Mouse (Mus musculus): ENCODE results near the gene Atp8b2.
A peak's percentile ranks its signal among the peaks of the same experiment; 100 is the strongest.

The Atp8b2 gene

GRCm38 (mm10) chr3:89959435-89959834 lies 3.9 kb downstream of the Atp8b2 start:
- no peak for DNase-seq (ENCODE audit: low read depth, low spot score)

GRCm38 (mm10) chr3:89957880-89958279 lies 5.4 kb downstream of the Atp8b2 start:
- DNase-seq (ENCODE audit: low read depth, low spot score) = no peak

GRCm38 (mm10) chr3:89956177-89956971 lies 6.9 kb downstream of the Atp8b2 start:
- no peak for DNase-seq (ENCODE audit: low read depth, low spot score)

GRCm38 (mm10) chr3:89953420-89953819 lies 9.9 kb downstream of the Atp8b2 start:
- DNase-seq (ENCODE audit: low read depth, low spot score) = peak; percentile 82

GRCm38 (mm10) chr3:89948655-89949054 lies 14.7 kb downstream of the Atp8b2 start:
- no peak for DNase-seq (ENCODE audit: low read depth, low spot score)

GRCm38 (mm10) chr3:89948021-89948420 lies 15.3 kb downstream of the Atp8b2 start:
- no peak for DNase-seq (ENCODE audit: low read depth, low spot score)

GRCm38 (mm10) chr3:89945026-89945425 lies 18.3 kb downstream of the Atp8b2 start:
- no peak for DNase-seq (ENCODE audit: low read depth, low spot score)

GRCm38 (mm10) chr3:89942894-89943293 lies 20.4 kb downstream of the Atp8b2 start:
- no peak for DNase-seq (ENCODE audit: low read depth, low spot score)

GRCm38 (mm10) chr3:89936495-89936894 lies 26.8 kb downstream of the Atp8b2 start:
- no peak for DNase-seq (ENCODE audit: low read depth, low spot score)

- no peak for DNase-seq (ENCODE audit: low read depth, low spot score)
These were observed 30.4 kb downstream of the Atp8b2 start for GRCm38 (mm10) chr3:89932925-89933324.

- DNase-seq (ENCODE audit: low read depth, low spot score) = no peak
These were observed 34.4 kb downstream of the Atp8b2 start for GRCm38 (mm10) chr3:89928956-89929355.

- DNase-seq (ENCODE audit: low read depth, low spot score) = no peak
These were observed 36.9 kb downstream of the Atp8b2 start for GRCm38 (mm10) chr3:89926440-89926839.

GRCm38 (mm10) chr3:89920711-89921110 lies 42.6 kb downstream of the Atp8b2 start:
- no peak for DNase-seq (ENCODE audit: low read depth, low spot score)

GRCm38 (mm10) chr3:89917408-89917807 lies 45.9 kb downstream of the Atp8b2 start:
- DNase-seq (ENCODE audit: low read depth, low spot score) = no peak

GRCm38 (mm10) chr3:89916622-89917021 lies 46.7 kb downstream of the Atp8b2 start:
- no peak for DNase-seq (ENCODE audit: low read depth, low spot score)

- no peak for DNase-seq (ENCODE audit: low read depth, low spot score)
These were observed 48.6 kb downstream of the Atp8b2 start for GRCm38 (mm10) chr3:89914700-89915099.

GRCm38 (mm10) chr3:89912543-89913391 lies 50.5 kb downstream of the Atp8b2 start, which contains the start of gene Il6ra:
TSS of gene Il6ra (minus strand) at chr3:89913196.
- DNase-seq (ENCODE audit: low read depth, low spot score) = peak; percentile 71

- no peak for DNase-seq (ENCODE audit: low read depth, low spot score)
These were observed 51.2 kb downstream of the Atp8b2 start for GRCm38 (mm10) chr3:89912108-89912542.

- DNase-seq (ENCODE audit: low read depth, low spot score) = no peak
These were observed 52.1 kb downstream of the Atp8b2 start for GRCm38 (mm10) chr3:89911207-89911606.

GRCm38 (mm10) chr3:89909703-89910542 lies 53.4 kb downstream of the Atp8b2 start:
- peak; percentile 28 for DNase-seq (ENCODE audit: low read depth, low spot score)

- DNase-seq (ENCODE audit: low read depth, low spot score) = no peak
These were observed 54.5 kb downstream of the Atp8b2 start for GRCm38 (mm10) chr3:89908836-89909235.

GRCm38 (mm10) chr3:89907846-89908245 lies 55.5 kb downstream of the Atp8b2 start:
- DNase-seq (ENCODE audit: low read depth, low spot score) = no peak
